Mouse (Mus musculus) heart, postnatal 14 days (tissue): Measurements from ENCODE around the gene Dnajb12. TPM values are rescaled to one million over a fixed set of nuclear protein-coding genes. Genes with fewer than 3 reads are reported as not detected.

Experiments
- DNase-seq, 2 experiments: peaks; one replicate each; pipeline ENCODE4 v3.0.0; 2021 to 2022
- intact Hi-C: fragments of 180-260 bp; cut with DNase I; formaldehyde crosslinking; loops from one replicate; pipeline ENCODE4 v1.15.1; 2025
- total RNA-seq, 2 experiments: library from RNA; stranded (reverse); gene quantifications; 2 replicates each; pipeline ENCODE4 v1.2.3; 2021

Gene Dnajb12
- total RNA-seq, 2 experiments from 2014 or later: 34.7 to 35.7 TPM

DNA sequence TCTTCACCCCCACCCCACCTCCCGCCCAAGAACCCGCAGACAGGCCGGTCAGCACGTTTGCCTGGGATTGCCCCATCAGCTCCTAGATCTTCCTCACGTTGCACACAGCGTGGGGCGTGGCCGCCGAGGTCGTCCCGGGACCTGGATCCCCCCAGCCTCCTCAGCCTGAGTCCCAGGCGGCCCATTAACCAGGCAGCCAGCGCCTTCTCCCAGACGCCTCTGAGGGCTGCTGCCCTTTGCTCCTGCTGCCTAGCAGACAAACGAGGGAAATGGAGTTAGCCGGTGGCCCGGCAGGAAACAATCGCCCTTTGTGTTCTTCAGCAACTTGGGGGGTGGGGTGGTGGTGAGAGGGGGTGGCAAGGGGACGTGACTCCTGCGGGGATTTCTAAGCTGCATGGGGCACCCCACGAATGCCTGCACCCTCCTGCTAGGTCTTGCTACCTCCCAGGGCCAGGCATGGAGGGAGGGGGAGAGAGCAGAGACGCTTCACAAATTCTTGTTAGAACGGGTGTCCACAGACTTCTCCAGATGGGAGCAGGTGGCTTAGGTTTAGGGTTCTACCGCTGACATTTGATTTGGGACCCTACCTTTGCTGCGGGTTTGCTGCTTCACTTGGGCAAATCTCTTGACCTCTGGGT lies 32.3 kb downstream of the Dnajb12 start:
- intact Hi-C loops: no loop called here
- peak; percentile 59 to 69 for DNase-seq

- no peak for DNase-seq
- intact Hi-C loops: loop anchor here (5.0 kb wide), 1 partner anchor 37 kb away; the partner anchor contains the start of gene Ddit4
These were observed 36.0 kb downstream of the Dnajb12 start for GRCm38 (mm10) chr10:59915196-59915962.

GRCm38 (mm10) chr10:59916159-59916558 lies 36.8 kb downstream of the Dnajb12 start:
- intact Hi-C loops: loop anchor here (5.0 kb wide), 1 partner anchor 36 kb away; the partner anchor contains the start of gene Ddit4

GRCm38 (mm10) chr10:59916649-59917048 lies 37.3 kb downstream of the Dnajb12 start:
- DNase-seq: peak in 1 of 2 experiments; percentile 61
- intact Hi-C loops: loop anchor here (5.0 kb wide), 1 partner anchor 36 kb away; the partner anchor contains the start of gene Ddit4

More at GRCm38 (mm10) chr10:59916159-59916558, 36.8 kb downstream of the Dnajb12 start:
- DNase-seq: peak; percentile 83 to 91

- intact Hi-C loops: loop anchor here (5.0 kb wide), 1 partner anchor 34 kb away; the partner anchor contains the start of gene Ddit4
- DNase-seq: no peak
These were observed 38.8 kb downstream of the Dnajb12 start for GRCm38 (mm10) chr10:59918111-59918510.

GRCm38 (mm10) chr10:59919494-59920181 lies 40.3 kb downstream of the Dnajb12 start:
- DNase-seq: peak; percentile 64 to 65
- intact Hi-C loops: loop anchor here (5.0 kb wide), 1 partner anchor 33 kb away; the partner anchor contains the start of gene Ddit4

DNA sequence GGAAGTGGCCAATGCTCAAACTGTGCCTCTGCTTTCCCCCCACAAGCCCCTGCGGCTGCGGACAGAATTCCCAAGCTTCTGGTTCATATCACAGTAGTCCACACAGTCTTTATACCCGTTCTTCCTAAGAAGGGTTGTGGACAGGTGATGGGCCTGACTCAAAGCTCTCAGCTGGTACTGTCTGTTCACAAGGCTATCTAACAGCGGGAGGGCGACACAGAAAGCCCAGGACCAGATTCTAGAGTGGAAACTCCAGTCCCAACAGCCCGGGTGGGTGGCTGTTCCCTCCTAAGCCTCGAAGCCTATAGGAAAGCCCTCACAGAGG lies 41.1 kb downstream of the Dnajb12 start:
- intact Hi-C loops: no loop called here
- DNase-seq: no peak

DNA sequence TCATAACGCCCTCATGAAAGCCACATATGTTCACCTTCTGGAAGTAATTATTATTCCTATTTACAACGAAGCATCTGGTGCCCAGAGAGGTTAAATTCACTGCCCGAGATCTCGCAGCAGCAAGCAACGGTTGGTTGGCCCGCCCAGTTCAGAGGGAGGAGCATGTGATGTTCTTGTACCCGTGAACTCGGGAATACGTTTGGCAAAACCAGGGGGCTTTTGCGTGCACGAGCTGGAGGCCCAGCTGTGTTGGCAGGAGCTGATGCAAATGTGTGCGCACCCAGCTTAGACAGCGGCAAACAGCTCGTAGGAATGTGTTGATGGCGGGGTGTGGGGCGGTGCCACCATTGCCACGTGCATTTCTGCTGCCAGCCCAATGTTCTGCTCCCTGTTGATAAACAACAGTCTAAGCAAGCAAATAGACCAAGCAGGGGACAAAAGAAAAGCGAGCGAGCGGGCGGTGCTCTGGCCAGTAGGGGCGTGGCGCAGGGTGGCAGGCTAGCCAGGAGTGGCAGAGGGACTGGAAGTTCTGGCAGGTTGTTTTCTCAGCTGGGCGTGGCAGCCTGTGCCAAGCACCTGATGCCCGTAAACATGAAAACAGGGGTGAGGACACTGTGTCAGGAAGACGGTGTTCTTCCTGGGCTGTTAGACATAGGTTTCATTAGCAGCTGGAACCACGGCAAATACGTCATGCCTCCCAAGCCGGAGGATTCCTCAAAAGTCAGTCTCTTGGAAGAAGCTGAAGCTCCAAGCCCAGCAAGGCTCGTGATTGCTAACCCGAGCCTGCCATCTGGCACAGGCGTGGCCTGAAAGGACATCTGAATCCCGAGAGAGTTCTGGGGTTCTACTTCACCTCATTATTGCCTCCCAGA lies 41.7 kb downstream of the Dnajb12 start:
- intact Hi-C loops: no loop called here

GRCm38 (mm10) chr10:59923493-59923892 lies 44.1 kb downstream of the Dnajb12 start:
- no peak for DNase-seq
- intact Hi-C loops: no loop called here

More for the DNA sequence above, 41.7 kb downstream of the Dnajb12 start:
- DNase-seq: peak; percentile 75 to 78

GRCm38 (mm10) chr10:59924305-59924704 lies 44.9 kb downstream of the Dnajb12 start:
- DNase-seq: no peak
- intact Hi-C loops: no loop called here

- no peak for DNase-seq
- intact Hi-C loops: no loop called here
These were observed 49.8 kb downstream of the Dnajb12 start for GRCm38 (mm10) chr10:59929205-59929604.

- no peak for DNase-seq
- intact Hi-C loops: no loop called here
These were observed 51.6 kb downstream of the Dnajb12 start for GRCm38 (mm10) chr10:59930996-59931395.

DNA sequence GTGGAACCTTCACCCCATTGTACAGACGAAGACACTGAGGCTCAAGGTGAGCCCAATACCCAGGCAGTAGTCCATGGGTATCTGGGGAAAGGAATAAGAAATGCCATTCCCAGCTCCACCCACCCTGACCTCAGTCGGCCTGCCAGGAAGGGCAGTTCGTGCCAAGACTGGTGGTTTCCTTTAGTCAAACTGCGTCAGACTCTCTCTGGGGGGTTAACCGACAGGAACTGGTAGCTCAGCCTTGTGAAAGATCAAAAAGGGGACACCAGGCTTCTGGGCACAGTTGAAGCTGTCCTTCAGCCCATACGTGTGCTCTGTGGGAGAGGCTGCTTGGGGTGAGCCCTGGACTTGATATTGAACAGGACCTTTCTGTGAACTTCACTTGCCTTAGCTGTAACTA lies 53.2 kb downstream of the Dnajb12 start:
- DNase-seq: peak in 1 of 2 experiments; percentile 25
- intact Hi-C loops: no loop called here

GRCm38 (mm10) chr10:59934039-59934438 lies 54.7 kb downstream of the Dnajb12 start:
- intact Hi-C loops: no loop called here
- no peak for DNase-seq

- intact Hi-C loops: no loop called here
- no peak for DNase-seq
These were observed 56.9 kb downstream of the Dnajb12 start for GRCm38 (mm10) chr10:59936058-59936856.

- intact Hi-C loops: no loop called here
- DNase-seq: no peak
These were observed 59.3 kb downstream of the Dnajb12 start for GRCm38 (mm10) chr10:59938662-59939061.

DNA sequence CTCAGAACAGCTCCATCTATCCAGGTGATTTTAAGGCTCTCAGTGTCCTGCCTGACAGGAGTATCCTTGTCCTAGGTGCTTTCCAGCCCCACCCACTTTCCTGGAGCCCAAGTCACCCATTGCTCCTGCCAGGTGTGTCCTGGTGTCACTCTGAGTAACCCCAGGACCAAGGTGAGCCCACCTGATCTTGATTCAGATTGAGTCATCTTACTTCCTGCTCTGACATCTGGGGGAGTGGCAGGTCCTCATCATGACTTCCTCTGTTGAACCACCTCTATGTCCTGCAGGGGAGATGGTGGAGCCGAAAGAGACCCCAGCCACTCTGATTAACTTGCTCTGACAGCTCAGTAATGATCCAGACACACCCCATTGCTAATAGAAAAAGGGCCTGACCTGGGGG lies 59.7 kb downstream of the Dnajb12 start:
- intact Hi-C loops: no loop called here
- DNase-seq: no peak

GRCm38 (mm10) chr10:59942281-59942846 lies 63.0 kb downstream of the Dnajb12 start:
- intact Hi-C loops: no loop called here
- DNase-seq: no peak
